Mouse (Mus musculus) heart, adult 2 months (tissue): ENCODE results near the gene Cplx3. TPM values are rescaled to one million over a fixed set of nuclear protein-coding genes. Genes with fewer than 3 reads are reported as not detected.
A peak's percentile ranks its signal among the peaks of the same experiment; 100 is the strongest.

ENCODE experiments used
- DNase-seq, 2 experiments: peaks; one replicate each; pipeline ENCODE4 v3.0.0; 2021
- H3K27ac ChIP-seq: fragments of 200-600 bp; 2 replicates; pipeline ENCODE4 v1.8.1; 2022
- H3K27me3 ChIP-seq: fragments of 200-500 bp; 2 replicates; pipeline ENCODE4 v1.6.1; 2012; ENCODE audit warnings: mild to moderate bottlenecking, low read length, inconsistent platforms, mixed read lengths; ENCODE audit not compliant: control insufficient read depth, insufficient read depth
- H3K36me3 ChIP-seq: fragments of 200-500 bp; 2 replicates; pipeline ENCODE4 v1.6.1; 2012; ENCODE audit warnings: low read length, inconsistent platforms; ENCODE audit not compliant: control insufficient read depth, insufficient read depth
- H3K4me1 ChIP-seq: fragments of 200-500 bp; 2 replicates; pipeline ENCODE4 v1.6.1; 2011; ENCODE audit warnings: low read length; ENCODE audit not compliant: control insufficient read depth, insufficient read depth
- H3K4me3 ChIP-seq: fragments of 200-600 bp; 2 replicates; pipeline ENCODE4 v1.8.1; 2022
- H3K79me2 ChIP-seq: fragments of 200-500 bp; replicated peaks from 2 replicates; pipeline ENCODE4 v1.6.1; 2012; ENCODE audit warnings: mild to moderate bottlenecking, inconsistent platforms, low read length, moderate library complexity, mixed read lengths; ENCODE audit not compliant: control insufficient read depth, insufficient read depth
- H3K9ac ChIP-seq: fragments of 200-500 bp; 2 replicates; pipeline ENCODE4 v1.6.1; 2012; ENCODE audit warnings: low read depth, mild to moderate bottlenecking, control low read depth, inconsistent platforms, low read length, mixed read lengths
- CTCF ChIP-seq: fragments of 200-600 bp; IDR thresholded peaks from 2 replicates; pipeline ENCODE4 v1.8.1; 2022; ENCODE audit warnings: antibody characterized with exemption, mild to moderate bottlenecking, moderate library complexity
- EP300 ChIP-seq: fragments of 200-500 bp; IDR thresholded peaks from 2 replicates; pipeline ENCODE4 v1.6.1; 2011; ENCODE audit warnings: low read depth, low read length, control low read depth; ENCODE audit not compliant: insufficient read depth
- POLR2A ChIP-seq: fragments of 200-500 bp; IDR thresholded peaks from 2 replicates; pipeline ENCODE4 v1.6.1; 2011; ENCODE audit warnings: mild to moderate bottlenecking, low read depth, low read length, control low read depth; ENCODE audit not compliant: insufficient read depth
- WGBS: fragments of 180-500 bp; shearing (Covaris S2); methylation state at CpG from one replicate; pipeline ENCODE4 v1.1.7; 2018; 5-methylcytosine and 5-hydroxymethylcytosine counted together
- intact Hi-C: fragments of 180-260 bp; cut with DNase I; formaldehyde crosslinking; loops from one replicate; pipeline ENCODE4 v1.15.1; 2025
- polyA plus RNA-seq: library from polyadenylated mRNA; depleted of rRNA; stranded (reverse); fragments of >200 nt; gene quantifications from 2 replicates; pipeline ENCODE4 v1.2.3, GENCODE M21; 2012
- total RNA-seq, 2 experiments: library from RNA; stranded (reverse); gene quantifications; 2 replicates each; pipeline ENCODE4 v1.2.3; 2021

The Cplx3 gene
- total and polyA plus RNA-seq, 3 experiments, result not detected

DNA sequence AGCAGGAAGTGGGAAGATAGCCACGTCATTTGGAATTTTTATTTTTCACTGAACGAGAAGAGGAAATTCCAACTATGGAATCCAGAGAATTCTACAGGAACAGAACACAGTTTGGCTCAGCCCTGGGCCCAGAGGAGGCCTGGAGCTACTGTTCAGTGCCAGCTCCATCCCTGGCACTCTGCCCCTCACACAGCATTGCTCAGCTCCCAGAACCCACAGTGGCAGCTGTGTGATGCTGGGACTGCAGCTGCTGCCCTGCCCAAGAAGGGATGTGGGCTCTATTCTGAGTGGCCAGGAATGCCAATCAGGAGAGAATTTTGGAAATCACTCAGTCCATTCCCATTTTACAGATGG lies 4.8 kb downstream of the Cplx3 start:
- TF ChIP-seq EP300 (no peak), POLR2A (no peak), CTCF (no peak)
- peaks cover 4% of the 10 kb centered on the region for H3K27me3 ChIP-seq
- H3K4me3 ChIP-seq, result no peak overlapping the region
- no peaks in the 10 kb centered on the region for H3K79me2 ChIP-seq
- 0 out of 2 replicates have a peak, but pooled peaks cover 2% of the 10 kb centered on the region for H3K4me1 ChIP-seq
- H3K36me3 ChIP-seq, result no peaks in the 10 kb centered on the region
- intact Hi-C loops, result no loop called here
- no peak overlapping the region for H3K9ac ChIP-seq
- no peak overlapping the region; the same call in 1 of the 2 replicates for H3K27ac ChIP-seq
- WGBS, result 13% methylated on average over 2 of the region's 2 CpGs
- DNase-seq, result no peak

DNA sequence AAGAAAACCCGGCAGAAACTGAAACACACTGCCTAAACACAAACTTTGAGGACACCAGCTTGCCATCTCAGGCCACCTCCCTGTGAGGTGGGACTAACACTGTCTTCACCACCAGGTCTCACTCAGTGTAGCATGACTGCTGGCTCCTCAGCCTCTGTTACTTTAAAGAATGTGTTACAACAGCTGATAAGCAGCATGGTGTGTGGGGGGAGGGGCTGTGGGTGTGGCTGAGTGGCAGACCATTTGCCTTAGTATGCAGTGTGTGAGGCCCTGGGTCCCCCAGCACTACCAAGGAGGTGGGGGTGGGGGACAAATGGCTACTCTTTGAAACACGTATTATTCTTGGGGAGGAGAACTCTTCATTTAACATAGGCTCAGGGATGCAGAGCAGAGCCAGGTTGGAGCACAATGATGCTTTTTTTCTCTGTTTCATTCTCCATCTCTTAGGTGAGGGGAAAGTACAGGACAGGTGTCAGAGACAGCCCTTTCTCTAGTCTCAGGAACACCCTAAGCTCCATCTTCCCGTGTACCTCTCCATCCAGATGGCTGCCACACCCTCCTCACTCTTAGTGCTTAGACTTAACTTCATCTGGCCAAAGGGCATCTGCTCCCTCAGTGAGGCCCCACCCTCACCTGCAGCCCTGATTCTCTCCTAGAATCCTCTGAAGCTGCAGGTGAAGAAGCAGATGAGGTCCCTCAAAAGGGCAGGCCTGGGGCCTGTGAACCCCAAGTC lies 5.3 kb downstream of the Cplx3 start:
- H3K79me2 ChIP-seq, result no peaks in the 10 kb centered on the region
- H3K27me3 ChIP-seq, result 0 out of 2 replicates have a peak, but pooled peaks cover 2% of the 10 kb centered on the region
- 0 out of 2 replicates have a peak, but pooled peaks cover 2% of the 10 kb centered on the region for H3K4me1 ChIP-seq
- no peak for DNase-seq
- H3K9ac ChIP-seq, result no peak overlapping the region
- no peak overlapping the region for H3K27ac ChIP-seq
- H3K36me3 ChIP-seq, result no peaks in the 10 kb centered on the region
- no peak overlapping the region for H3K4me3 ChIP-seq
- WGBS, result 25% methylated on average over 3 of the region's 3 CpGs
- intact Hi-C loops, result no loop called here
- TF ChIP-seq CTCF (no peak), EP300 (no peak), POLR2A (no peak)

GRCm38 (mm10) chr9:57598851-57599563 lies 7.1 kb downstream of the Cplx3 start:
- Histone ChIP-seq H3K36me3 (no peaks in the 10 kb centered on the region), H3K27ac (no peak overlapping the region), H3K79me2 (no peaks in the 10 kb centered on the region), H3K4me1 (0 out of 2 replicates have a peak, but pooled peaks cover 2% of the 10 kb centered on the region), H3K9ac (no peak overlapping the region), H3K4me3 (no peak overlapping the region), H3K27me3 (no peaks in the 10 kb centered on the region)
- no peak for TF ChIP-seq CTCF
- no peak for TF ChIP-seq EP300
- no peak for TF ChIP-seq POLR2A
- 77% methylated on average over 8 of the region's 8 CpGs for WGBS
- DNase-seq, result no peak
- intact Hi-C loops, result no loop called here

DNA sequence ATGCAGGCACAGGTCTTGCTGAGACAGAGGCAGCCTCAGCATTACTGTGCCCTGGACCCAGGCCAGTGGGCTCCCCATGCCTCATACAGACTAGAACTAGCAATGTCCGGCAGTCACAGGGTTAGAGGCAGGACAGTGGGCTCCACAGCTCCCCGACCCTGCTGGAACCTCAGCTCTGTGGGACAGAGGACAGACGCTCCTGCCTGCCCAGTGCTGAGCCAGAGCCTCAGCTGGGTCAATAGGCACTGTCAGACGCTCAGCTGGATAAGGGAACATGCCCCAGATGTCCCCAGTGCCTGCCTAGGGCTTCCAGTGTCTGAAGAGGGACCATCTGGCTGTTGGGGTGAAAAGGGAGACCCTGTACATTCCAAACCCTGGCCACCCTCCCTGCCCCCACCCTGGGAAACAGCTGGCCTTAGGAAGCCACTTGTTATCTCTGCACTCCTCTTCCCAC lies 8.1 kb downstream of the Cplx3 start:
- Histone ChIP-seq H3K36me3 (no peaks in the 10 kb centered on the region), H3K4me1 (0 out of 2 replicates have a peak, but pooled peaks cover 2% of the 10 kb centered on the region), H3K9ac (no peak overlapping the region), H3K79me2 (no peaks in the 10 kb centered on the region), H3K4me3 (no peak overlapping the region), H3K27ac (peak overlapping the region; percentile 23), H3K27me3 (no peaks in the 10 kb centered on the region)
- WGBS, result 21% methylated on average over 4 of the region's 4 CpGs
- no peak for TF ChIP-seq EP300
- TF ChIP-seq CTCF, result no peak
- no peak for TF ChIP-seq POLR2A
- intact Hi-C loops, result no loop called here
- no peak for DNase-seq

- 80% methylated on average over 8 of the region's 8 CpGs for WGBS
- TF ChIP-seq POLR2A (no peak), CTCF (no peak), EP300 (no peak)
Measured at GRCm38 (mm10) chr9:57597265-57597664, 8.8 kb downstream of the Cplx3 start.

GRCm38 (mm10) chr9:57594174-57594509 lies 11.9 kb downstream of the Cplx3 start:
- H3K27ac ChIP-seq, result no peak overlapping the region
- H3K9ac ChIP-seq, result no peak overlapping the region
- 0 out of 2 replicates have a peak, but pooled peaks cover 2% of the 10 kb centered on the region for H3K4me1 ChIP-seq
- no peak for DNase-seq
- TF ChIP-seq CTCF, result no peak
- TF ChIP-seq POLR2A, result no peak
- TF ChIP-seq EP300, result no peak
- no peak overlapping the region for H3K4me3 ChIP-seq
- H3K36me3 ChIP-seq, result no peaks in the 10 kb centered on the region
- intact Hi-C loops, result no loop called here
- 66% methylated on average over 9 of the region's 9 CpGs for WGBS
- no peaks in the 10 kb centered on the region for H3K79me2 ChIP-seq
- H3K27me3 ChIP-seq, result no peaks in the 10 kb centered on the region

More at GRCm38 (mm10) chr9:57597265-57597664, 8.8 kb downstream of the Cplx3 start:
- no peak overlapping the region for H3K27ac ChIP-seq
- intact Hi-C loops, result no loop called here
- DNase-seq, result no peak
- H3K9ac ChIP-seq, result no peak overlapping the region
- no peaks in the 10 kb centered on the region for H3K27me3 ChIP-seq
- 0 out of 2 replicates have a peak, but pooled peaks cover 2% of the 10 kb centered on the region for H3K4me1 ChIP-seq
- H3K36me3 ChIP-seq, result no peaks in the 10 kb centered on the region
- H3K4me3 ChIP-seq, result no peak overlapping the region
- H3K79me2 ChIP-seq, result no peaks in the 10 kb centered on the region
